Mouse (Mus musculus): ENCODE measurements around the gene C330007P06Rik.
"Not testable (repeated sequence)": the region's sequence is repeated elsewhere in the genome, so short reads cannot be mapped to it uniquely, and the experiment has no call there.

The C330007P06Rik gene

GRCm38 (mm10) chrX:36799131-36799879 lies 74.6 kb downstream of the C330007P06Rik start:
- no peak for DNase-seq (ENCODE audit: low spot score in 2 of 2)

- DNase-seq (ENCODE audit: low spot score in 2 of 2), result not testable (repeated sequence)
Observed at GRCm38 (mm10) chrX:36796734-36797133, 77.2 kb downstream of the C330007P06Rik start.

GRCm38 (mm10) chrX:36796163-36796581 lies 77.7 kb downstream of the C330007P06Rik start:
- DNase-seq (ENCODE audit: low spot score in 2 of 2), result peak; percentile 68

- DNase-seq (ENCODE audit: low spot score in 2 of 2), result peak; percentile 59 to 64
Observed at GRCm38 (mm10) chrX:36795424-36796162, 78.3 kb downstream of the C330007P06Rik start, which contains the start of gene Slc25a5. Slc25a5 (plus strand) TSS chrX:36795651.

- no peak for DNase-seq (ENCODE audit: low spot score in 2 of 2)
Observed at GRCm38 (mm10) chrX:36794571-36794970, 79.3 kb downstream of the C330007P06Rik start.

- DNase-seq (ENCODE audit: low spot score in 2 of 2), result no peak
Observed at GRCm38 (mm10) chrX:36789360-36789759, 84.6 kb downstream of the C330007P06Rik start.

GRCm38 (mm10) chrX:36777694-36778093 lies 96.2 kb downstream of the C330007P06Rik start:
- no peak for DNase-seq (ENCODE audit: low spot score in 2 of 2)

- DNase-seq (ENCODE audit: low spot score in 2 of 2), result no peak
Observed at GRCm38 (mm10) chrX:36775520-36775919, 98.4 kb downstream of the C330007P06Rik start.
